Mouse (Mus musculus) ES-Bruce4 (cell line): ENCODE data around the gene Cpox. TPM values are rescaled to one million over a fixed set of nuclear protein-coding genes. Genes with fewer than 3 reads are reported as not detected.

Experiments used
- H3K27ac ChIP-seq: 2 replicates; pipeline ENCODE4 v1.5.1; 2012; ENCODE audit warnings: low read length, inconsistent platforms; ENCODE audit not compliant: insufficient read depth
- H3K27me3 ChIP-seq: 2 replicates; pipeline ENCODE4 v1.6.1; 2012; ENCODE audit warnings: mild to moderate bottlenecking, low read length, inconsistent platforms; ENCODE audit not compliant: control insufficient read depth, poor library complexity, insufficient read depth, severe bottlenecking
- H3K36me3 ChIP-seq: 2 replicates; pipeline ENCODE4 v1.6.1; 2012; ENCODE audit warnings: inconsistent platforms, mild to moderate bottlenecking, low read length, moderate library complexity; ENCODE audit not compliant: control insufficient read depth, poor library complexity, insufficient read depth, severe bottlenecking
- H3K4me1 ChIP-seq: one replicate; pipeline ENCODE4 v1.8.1; 2011; ENCODE audit warnings: low read length; ENCODE audit not compliant: control insufficient read depth, insufficient read depth
- H3K4me3 ChIP-seq: 2 replicates; pipeline ENCODE4 v1.5.1; 2011; ENCODE audit warnings: low read depth, mild to moderate bottlenecking, low read length
- H3K9ac ChIP-seq: 2 replicates; pipeline ENCODE4 v1.6.1; 2012; ENCODE audit warnings: low read depth, mild to moderate bottlenecking, inconsistent platforms; ENCODE audit not compliant: poor library complexity, severe bottlenecking
- H3K9me3 ChIP-seq: replicated peaks from 2 replicates; pipeline ENCODE4 v1.6.1; 2012; ENCODE audit warnings: mild to moderate bottlenecking, low read length, inconsistent platforms; ENCODE audit not compliant: control insufficient read depth, poor library complexity, insufficient read depth, severe bottlenecking
- CTCF ChIP-seq: IDR thresholded peaks from one replicate; pipeline ENCODE4 v1.8.1; 2011; ENCODE audit warnings: low read depth, low read length
- EP300 ChIP-seq: IDR thresholded peaks from 2 replicates; pipeline ENCODE4 v1.6.1; 2011; ENCODE audit warnings: low read depth, low read length; ENCODE audit not compliant: insufficient read depth
- POLR2A ChIP-seq: IDR thresholded peaks from one replicate; pipeline ENCODE4 v1.8.1; 2011; ENCODE audit warnings: low read length; ENCODE audit not compliant: insufficient read depth
- polyA plus RNA-seq: library from polyadenylated mRNA; stranded (reverse); fragments of >200 nt; gene quantifications from 2 replicates; pipeline ENCODE4 v1.2.4, GENCODE M21; 2011; ENCODE audit warnings: low read depth; ENCODE audit not compliant: missing spikeins, insufficient read depth, insufficient read length

Gene Cpox
- polyA plus RNA-seq, result 32.7 and 35.2 TPM in 2 replicates

- Histone ChIP-seq H3K4me1 (no peaks in the 10 kb centered on the region), H3K9ac (peak within 1 kb of the TSS; percentile 78), H3K36me3 (peaks cover 16% of the 10 kb centered on the region), H3K4me3 (peak within 1 kb of the TSS; percentile 94), H3K9me3 (no peaks in the 10 kb centered on the region), H3K27ac (no peak within 1 kb of the TSS), H3K27me3 (no peaks in the 10 kb centered on the region)
- peak; percentile 64 for TF ChIP-seq POLR2A
- TF ChIP-seq EP300, result no peak
- TF ChIP-seq CTCF, result no peak
Observed at GRCm38 (mm10) chr16:58669917-58670630, at the start of gene Cpox. Gene Cpox (plus strand): TSS chr16:58670292.

- Histone ChIP-seq H3K27me3 (no peaks in the 10 kb centered on the region), H3K4me3 (no peak overlapping the region), H3K9me3 (peaks cover 8% of the 10 kb centered on the region), H3K36me3 (no peaks in the 10 kb centered on the region), H3K4me1 (no peaks in the 10 kb centered on the region), H3K9ac (no peak overlapping the region), H3K27ac (no peak overlapping the region)
- TF ChIP-seq POLR2A (no peak), CTCF (no peak), EP300 (no peak)
Observed at GRCm38 (mm10) chr16:58622377-58622776, 47.7 kb upstream of the Cpox start.

- H3K27ac ChIP-seq, result no peak overlapping the region
- H3K9ac ChIP-seq, result no peak overlapping the region
- no peak for TF ChIP-seq CTCF
- TF ChIP-seq POLR2A, result no peak
- no peak for TF ChIP-seq EP300
- peaks cover 8% of the 10 kb centered on the region for H3K9me3 ChIP-seq
- no peaks in the 10 kb centered on the region for H3K27me3 ChIP-seq
- no peak overlapping the region for H3K4me3 ChIP-seq
- no peaks in the 10 kb centered on the region for H3K36me3 ChIP-seq
- H3K4me1 ChIP-seq, result no peaks in the 10 kb centered on the region
Observed at GRCm38 (mm10) chr16:58623114-58623513, 47.0 kb upstream of the Cpox start.

- no peak overlapping the region for H3K4me3 ChIP-seq
- H3K27me3 ChIP-seq, result no peaks in the 10 kb centered on the region
- no peak overlapping the region for H3K27ac ChIP-seq
- no peak overlapping the region for H3K9ac ChIP-seq
- H3K4me1 ChIP-seq, result no peaks in the 10 kb centered on the region
- TF ChIP-seq POLR2A (no peak), CTCF (no peak)
- H3K36me3 ChIP-seq, result no peaks in the 10 kb centered on the region
- H3K9me3 ChIP-seq, result peaks cover 8% of the 10 kb centered on the region
Observed at GRCm38 (mm10) chr16:58623944-58624343, 46.1 kb upstream of the Cpox start.

GRCm38 (mm10) chr16:58627597-58628335 is 42.3 kb upstream of the Cpox start:
- TF ChIP-seq POLR2A, result no peak
- TF ChIP-seq EP300, result no peak
- TF ChIP-seq CTCF, result no peak
- Histone ChIP-seq H3K4me1 (no peaks in the 10 kb centered on the region), H3K27me3 (no peaks in the 10 kb centered on the region), H3K36me3 (no peaks in the 10 kb centered on the region), H3K9ac (no peak overlapping the region), H3K4me3 (no peak overlapping the region), H3K9me3 (no peaks in the 10 kb centered on the region), H3K27ac (no peak overlapping the region)

GRCm38 (mm10) chr16:58628336-58628680 is 41.8 kb upstream of the Cpox start:
- Histone ChIP-seq H3K27me3 (no peaks in the 10 kb centered on the region), H3K36me3 (no peaks in the 10 kb centered on the region), H3K9ac (no peak overlapping the region), H3K9me3 (no peaks in the 10 kb centered on the region), H3K4me1 (no peaks in the 10 kb centered on the region), H3K4me3 (no peak overlapping the region), H3K27ac (no peak overlapping the region)
- TF ChIP-seq EP300 (no peak), POLR2A (no peak), CTCF (no peak)
